Mouse (Mus musculus) MEL (cell line): Measurements from ENCODE around the gene Slc9a3r2.

Source experiments
- BHLHE40 ChIP-seq: IDR thresholded peaks from 2 replicates; pipeline ENCODE4 v1.6.1; 2012; ENCODE audit warnings: low read depth, mild to moderate bottlenecking, inconsistent platforms, low read length, improper control_type of control experiment, borderline replicate concordance
- CTCF ChIP-seq, 3 experiments: IDR thresholded peaks in 2 of 3; conservative IDR thresholded peaks in 1 of 3; 2 replicates each; pipeline ENCODE4 v1.5.1; 2011 to 2012; ENCODE audit warnings: low read length in 3 of 3, low read depth in 2 of 3, mild to moderate bottlenecking in 2 of 3, improper control_type of control experiment in 1 of 3, inconsistent platforms in 1 of 3, mixed read lengths in 1 of 3, moderate library complexity in 1 of 3; ENCODE audit not compliant: control insufficient read depth in 1 of 3, insufficient read depth in 1 of 3, poor library complexity in 1 of 3, severe bottlenecking in 1 of 3
- GATA1 ChIP-seq: IDR thresholded peaks from 2 replicates; pipeline ENCODE4 v1.6.1; 2011; ENCODE audit warnings: low read depth, low read length, improper control_type of control experiment
- JUND ChIP-seq: IDR thresholded peaks from 2 replicates; pipeline ENCODE4 v1.6.1; 2011; ENCODE audit warnings: low read depth, mild to moderate bottlenecking, improper control_type of control experiment, low read length
- MYB ChIP-seq: IDR thresholded peaks from 2 replicates; pipeline ENCODE4 v1.6.1; 2011; ENCODE audit warnings: mild to moderate bottlenecking, low read depth, low read length, improper control_type of control experiment
- POLR2A ChIP-seq, 2 experiments: IDR thresholded peaks; 2 replicates each; pipeline ENCODE4 v1.6.1; 2011 to 2012; ENCODE audit warnings: low read length in 2 of 2, mild to moderate bottlenecking in 2 of 2, control low read depth in 1 of 2, improper control_type of control experiment in 1 of 2, low read depth in 1 of 2, moderate library complexity in 1 of 2; ENCODE audit not compliant: control insufficient read depth in 1 of 2, insufficient read depth in 1 of 2, poor library complexity in 1 of 2
- USF1 ChIP-seq: IDR thresholded peaks from 2 replicates; pipeline ENCODE4 v1.6.1; 2014; ENCODE audit warnings: low read depth, mild to moderate bottlenecking, inconsistent platforms, low read length, improper control_type of control experiment, moderate library complexity

DNA sequence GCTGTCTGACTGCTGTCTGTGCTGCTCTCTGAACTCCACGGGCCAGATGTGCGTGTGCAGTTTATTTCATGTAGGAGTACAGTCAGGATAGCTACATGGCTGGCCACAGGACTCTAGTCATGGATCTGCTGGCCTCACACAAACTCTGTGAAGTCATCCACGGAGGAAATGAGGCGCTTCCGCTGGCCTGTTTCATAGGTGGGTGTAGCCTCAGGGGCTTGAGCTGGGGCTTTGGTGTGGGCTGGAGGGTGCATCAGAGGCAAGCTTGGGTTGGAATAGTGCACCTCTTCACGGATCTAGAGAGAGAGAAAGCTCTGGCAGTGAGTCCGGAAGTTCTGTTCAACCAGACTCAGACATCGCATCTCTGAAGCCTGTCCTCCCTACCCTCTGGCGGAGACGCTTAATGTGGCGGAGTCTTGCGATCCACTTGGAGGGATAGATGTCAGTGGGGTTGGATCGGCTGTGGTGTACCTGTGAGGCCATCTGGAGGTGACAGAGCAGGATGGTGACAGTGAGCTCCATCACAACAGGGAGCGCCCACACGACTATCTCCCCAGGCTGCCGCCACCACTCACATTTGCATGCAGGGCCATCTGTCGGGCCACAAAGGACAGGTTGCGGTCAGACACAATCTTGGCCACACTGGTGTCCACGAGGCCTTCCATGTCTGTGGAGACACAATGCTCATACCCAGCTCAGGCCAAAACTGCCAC, 53.5 kb downstream of the Slc9a3r2 start:
- TF ChIP-seq USF1 (no peak), CTCF (IDR thresholded peaks at IDR 0.05 in 2 of 3, conservative IDR thresholded peaks at IDR 0.05 in 1 of 3; ENCODE audit: control insufficient read depth in 1 of 3, insufficient read depth in 1 of 3, low read depth in 2 of 3, low read length in 3 of 3, poor library complexity in 1 of 3, severe bottlenecking in 1 of 3) (no peak), GATA1 (no peak), POLR2A (IDR thresholded peaks at IDR 0.05; ENCODE audit: control insufficient read depth in 1 of 2, insufficient read depth in 1 of 2, low read depth in 1 of 2, low read length in 2 of 2, poor library complexity in 1 of 2) (no peak), MYB (no peak), BHLHE40 (no peak), JUND (no peak)
